Mouse (Mus musculus) heart, postnatal 10 days (tissue): ENCODE measurements around the gene Zfp429. TPM values are rescaled to one million over a fixed set of nuclear protein-coding genes. Genes with fewer than 3 reads are reported as not detected.

Experiments used
- total RNA-seq, 2 experiments: library from RNA; stranded (reverse); gene quantifications; 2 replicates each; pipeline ENCODE4 v1.2.3; 2021

Gene Zfp429
- total RNA-seq, 2 experiments from 2014 or later: 1.5 to 2.3 TPM

Other genes starting within 250 kb of the Zfp429 start
- 1 to 10 TPM; 3.3 to 4.7 TPM for gene Rsl1, start 226.6 kb downstream of the Zfp429 start, total RNA-seq
- gene Zfp455, start 205.3 kb downstream of the Zfp429 start, total RNA-seq: 1 to 10 TPM in 1 of 2 experiments, under 1 TPM in 1; 0.98 to 1.4 TPM
- gene Zfp458, start 121.4 kb downstream of the Zfp429 start, total RNA-seq: 1 to 10 TPM; 2.1 to 2.8 TPM
- 1 to 10 TPM; 2.7 to 3.9 TPM for gene Zfp457, start 93.3 kb downstream of the Zfp429 start, total RNA-seq
- gene Zfp595, start 67.2 kb downstream of the Zfp429 start, total RNA-seq: 1 to 10 TPM; 2.0 to 2.8 TPM
- 1 to 10 TPM; 1.0 to 2.4 TPM for gene Gm28044, start 39.3 kb downstream of the Zfp429 start, total RNA-seq
- 1 to 10 TPM; 1.6 to 1.9 TPM for gene Zfp953, start 39.2 kb downstream of the Zfp429 start, total RNA-seq
- 1 to 10 TPM in 1 of 2 experiments, under 1 TPM in 1; 0.57 to 1.6 TPM for gene Gm28041, start 24.1 kb downstream of the Zfp429 start, total RNA-seq
- gene Zfp456, start 24.0 kb downstream of the Zfp429 start, total RNA-seq: under 1 TPM; 0.53 to 0.92 TPM
- gene Zfp459, start 21.6 kb upstream of the Zfp429 start, total RNA-seq: under 1 TPM in 1 of 2 experiments, not detected in 1; 0.25 TPM
- 1 to 10 TPM; 4.5 to 5.6 TPM for gene Zfp874a, start 51.8 kb upstream of the Zfp429 start, total RNA-seq
- gene Zfp874b, start 84.4 kb upstream of the Zfp429 start, total RNA-seq: 10 to 100 TPM; 11.8 to 17.4 TPM
- gene Zfp58, start 100.7 kb upstream of the Zfp429 start, total RNA-seq: 1 to 10 TPM; 5.2 to 5.9 TPM
- not detected for gene Gm26965, start 126.3 kb upstream of the Zfp429 start, total RNA-seq
- 10 to 100 TPM in 1 of 2 experiments, 1 to 10 TPM in 1; 9.1 to 14.8 TPM for gene Zfp87, start 126.4 kb upstream of the Zfp429 start, total RNA-seq
- 1 to 10 TPM; 5.7 to 6.4 TPM for gene Zfp748, start 154.0 kb upstream of the Zfp429 start, total RNA-seq
- 1 to 10 TPM; 4.0 to 5.5 TPM for gene Zfp729b, start 209.9 kb upstream of the Zfp429 start, total RNA-seq
- 1 to 10 TPM in 1 of 2 experiments, under 1 TPM in 1; 0.89 to 2.0 TPM for gene Gm49345, start 237.9 kb upstream of the Zfp429 start, total RNA-seq
- 1 to 10 TPM; 4.5 to 4.9 TPM for gene Zfp729a, start 238.0 kb upstream of the Zfp429 start, total RNA-seq